Mouse (Mus musculus) embryonic facial prominence, embryonic 14.5 days (tissue): ENCODE results near the gene Clic5. TPM values are rescaled to one million over a fixed set of nuclear protein-coding genes. Genes with fewer than 3 reads are reported as not detected.

Experiments used
- ATAC-seq: fragments of 200-750 bp; cut with Nextera tagmentation; 2 replicates; pipeline ENCODE4 v1.8.0; 2017; ENCODE audit warnings: low read depth, moderate number of reproducible peaks, moderate TSS enrichment
- DNase-seq: peaks from one replicate; pipeline ENCODE4 v3.0.0-alpha.2; 2015; ENCODE audit warnings: low spot score
- H3K27ac ChIP-seq: fragments of 300-500 bp; sonication (generic); replicated peaks from 2 replicates; pipeline ENCODE4 v1.5.1; 2014; ENCODE audit warnings: low read depth, mild to moderate bottlenecking, low read length, moderate library complexity
- H3K27me3 ChIP-seq: fragments of 300-500 bp; sonication (generic); replicated peaks from 2 replicates; pipeline ENCODE4 v1.6.1; 2014; ENCODE audit warnings: low read length; ENCODE audit not compliant: control insufficient read depth, insufficient read depth
- H3K36me3 ChIP-seq: fragments of 300-500 bp; sonication (generic); 2 replicates; pipeline ENCODE4 v1.6.1; 2014; ENCODE audit warnings: low read length, mixed read lengths; ENCODE audit not compliant: control insufficient read depth, insufficient read depth
- H3K4me1 ChIP-seq: fragments of 300-500 bp; sonication (generic); 2 replicates; pipeline ENCODE4 v1.6.1; 2014; ENCODE audit warnings: antibody characterized with exemption, low read length; ENCODE audit not compliant: control insufficient read depth, insufficient read depth
- H3K4me2 ChIP-seq: fragments of 300-500 bp; sonication (generic); 2 replicates; pipeline ENCODE4 v1.6.1; 2014; ENCODE audit warnings: low read depth, mild to moderate bottlenecking, low read length, moderate library complexity, mixed read lengths
- H3K4me3 ChIP-seq: fragments of 300-500 bp; sonication (generic); 2 replicates; pipeline ENCODE4 v1.5.1; 2014; ENCODE audit warnings: low read depth, mild to moderate bottlenecking, low read length
- H3K9ac ChIP-seq: fragments of 300-500 bp; sonication (generic); 2 replicates; pipeline ENCODE4 v1.6.1; 2014; ENCODE audit warnings: low read depth, mild to moderate bottlenecking, low read length, moderate library complexity, mixed read lengths
- H3K9me3 ChIP-seq: fragments of 300-500 bp; sonication (generic); 2 replicates; pipeline ENCODE4 v1.6.1; 2016; ENCODE audit warnings: low read length; ENCODE audit not compliant: control insufficient read depth
- WGBS: fragments of 180-500 bp; shearing (Covaris S2); extraction: QIAGEN DNeasy Blood & Tissue Kit; methylation state at CpG from one replicate; pipeline ENCODE4 v1.1.7; 2014; 5-methylcytosine and 5-hydroxymethylcytosine counted together
- polyA plus RNA-seq: library from polyadenylated mRNA; unstranded; fragments of >200 nt; fragmentation: Nextera tagmentation; extraction: Ambion mirVana; gene quantifications from 2 replicates; pipeline ENCODE4 v1.2.1, GENCODE M21; 2014

Clic5 gene
- polyA plus RNA-seq, 1 experiment from 2014 or later, result 0.57 TPM

DNA sequence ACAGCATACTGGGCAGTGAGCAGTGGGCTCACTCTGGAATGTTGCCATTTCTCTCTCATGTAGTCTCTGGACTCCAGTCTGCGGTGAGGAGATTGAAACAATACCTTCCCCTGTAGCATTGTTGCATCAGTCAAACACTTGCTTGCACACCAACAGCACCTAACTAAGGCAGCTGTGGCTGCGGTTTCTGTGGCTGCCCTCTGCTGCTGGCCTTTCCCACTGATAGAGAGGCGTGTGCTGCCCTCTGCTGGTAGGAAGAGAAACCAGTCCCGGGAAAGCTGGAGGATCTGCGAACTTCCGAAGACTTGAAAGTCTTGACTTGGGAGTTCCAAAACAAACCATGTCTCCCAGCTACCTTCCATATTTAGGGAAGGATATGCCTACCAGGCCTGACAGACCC lies 68.2 kb downstream of the Clic5 start:
- no peak overlapping the region for H3K4me2 ChIP-seq
- no peak overlapping the region for H3K27ac ChIP-seq
- no peaks in the 10 kb centered on the region; the same call in 1 of the 2 replicates for H3K27me3 ChIP-seq
- no peaks in the 10 kb centered on the region for H3K36me3 ChIP-seq
- 4% methylated on average over 6 of the region's 6 CpGs for WGBS
- H3K9me3 ChIP-seq, result no peaks in the 10 kb centered on the region
- H3K4me3 ChIP-seq, result no peak overlapping the region
- peaks cover 17% of the 10 kb centered on the region for H3K4me1 ChIP-seq
- no peak overlapping the region for H3K9ac ChIP-seq
- ATAC-seq (peak; percentile 42; the same call in 1 of the 2 replicates), DNase-seq (peak; percentile 89)

DNA sequence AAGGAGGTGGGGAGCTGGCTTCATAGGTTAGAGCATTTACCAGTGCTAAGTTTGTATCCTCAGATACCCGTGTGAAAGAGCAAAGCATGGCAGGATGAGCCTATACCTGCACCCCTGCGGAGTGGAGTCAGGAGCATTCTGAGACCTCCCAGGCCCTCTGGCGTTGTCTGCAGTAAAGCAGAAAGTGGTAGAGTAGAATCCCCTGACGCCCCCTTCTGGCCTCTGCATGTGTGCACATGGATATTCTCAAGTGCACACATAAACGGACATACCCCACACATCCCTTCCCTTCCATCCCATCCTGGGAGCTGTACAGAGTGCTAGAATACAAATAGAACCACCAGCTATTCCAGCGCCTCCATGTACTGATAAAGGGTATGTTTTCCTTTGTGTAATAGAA lies 70.9 kb downstream of the Clic5 start:
- H3K4me2 ChIP-seq, result no peak overlapping the region
- no peaks in the 10 kb centered on the region for H3K36me3 ChIP-seq
- no peak for DNase-seq
- H3K27ac ChIP-seq, result no peak overlapping the region
- no peaks in the 10 kb centered on the region; the same call in 1 of the 2 replicates for H3K27me3 ChIP-seq
- 34% methylated on average over 6 of the region's 6 CpGs for WGBS
- ATAC-seq, result no peak
- H3K4me3 ChIP-seq, result no peak overlapping the region
- no peak overlapping the region for H3K9ac ChIP-seq
- no peaks in the 10 kb centered on the region for H3K9me3 ChIP-seq
- H3K4me1 ChIP-seq, result peaks cover 15% of the 10 kb centered on the region

DNA sequence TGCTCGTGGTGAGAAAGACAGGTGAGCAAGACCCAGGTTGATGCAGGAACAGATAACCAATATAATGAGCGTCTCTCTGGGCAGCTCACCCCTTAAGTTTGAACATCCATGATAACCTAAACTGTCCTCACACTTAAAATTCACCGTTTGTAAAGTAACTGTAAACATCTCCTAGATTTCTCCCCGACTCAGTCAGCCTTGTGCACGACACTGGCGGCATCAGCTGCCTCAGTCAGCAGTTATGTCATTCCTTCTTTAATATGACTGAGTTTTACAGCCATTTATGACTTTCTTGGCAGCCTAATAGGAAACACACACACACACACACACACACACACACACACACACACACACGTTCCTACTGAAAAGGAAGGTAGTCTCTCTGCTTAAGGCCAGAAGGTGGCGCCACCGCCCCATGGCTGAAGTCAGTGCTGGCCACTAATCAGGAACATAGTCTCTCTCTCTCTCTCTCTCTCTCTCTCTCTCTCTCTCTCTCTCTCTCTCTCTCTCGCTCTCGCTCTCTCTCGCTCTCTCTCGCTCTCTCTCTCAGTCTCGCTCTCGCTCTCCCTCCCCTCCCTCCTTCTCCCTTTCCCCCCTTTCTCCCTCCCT lies 73.3 kb downstream of the Clic5 start:
- WGBS, result 22% methylated on average over 11 of the region's 15 CpGs
- H3K4me1 ChIP-seq, result no peaks in the 10 kb centered on the region; the same call in 1 of the 2 replicates
- peak overlapping the region; percentile 12; the same call in 1 of the 2 replicates for H3K4me2 ChIP-seq
- no peaks in the 10 kb centered on the region for H3K27me3 ChIP-seq
- H3K36me3 ChIP-seq, result no peaks in the 10 kb centered on the region
- H3K4me3 ChIP-seq, result no peak overlapping the region
- ATAC-seq (peak; percentile 83), DNase-seq (peak; percentile 89)
- H3K9ac ChIP-seq, result no peak overlapping the region
- no peak overlapping the region for H3K27ac ChIP-seq
- H3K9me3 ChIP-seq, result no peaks in the 10 kb centered on the region

DNA sequence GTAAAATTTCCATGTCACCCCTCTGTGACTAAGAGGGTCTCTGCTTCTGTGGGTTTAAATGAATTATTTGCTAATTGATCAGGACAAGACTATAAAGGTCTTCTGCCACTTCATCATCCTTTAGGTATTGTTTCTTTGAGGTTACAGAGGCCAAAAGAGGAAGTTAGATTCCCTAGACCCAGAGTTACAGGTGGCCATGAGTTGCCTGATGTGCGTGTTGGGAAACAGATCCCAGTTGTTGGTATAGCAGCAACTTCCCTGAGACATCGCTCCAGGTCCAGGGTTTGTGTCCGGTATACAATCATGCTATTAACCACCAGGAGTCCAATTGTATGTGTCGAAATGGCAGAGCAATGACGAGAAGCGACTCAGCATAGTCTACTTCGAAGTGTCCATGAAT lies 81.7 kb downstream of the Clic5 start:
- no peak for ATAC-seq
- 89% methylated on average over 7 of the region's 7 CpGs for WGBS
- DNase-seq, result no peak
- Histone ChIP-seq H3K4me3 (no peak overlapping the region), H3K9ac (no peak overlapping the region), H3K9me3 (no peaks in the 10 kb centered on the region), H3K27me3 (no peaks in the 10 kb centered on the region; the same call in 1 of the 2 replicates), H3K4me2 (no peak overlapping the region), H3K27ac (no peak overlapping the region), H3K4me1 (no peaks in the 10 kb centered on the region), H3K36me3 (no peaks in the 10 kb centered on the region)

DNA sequence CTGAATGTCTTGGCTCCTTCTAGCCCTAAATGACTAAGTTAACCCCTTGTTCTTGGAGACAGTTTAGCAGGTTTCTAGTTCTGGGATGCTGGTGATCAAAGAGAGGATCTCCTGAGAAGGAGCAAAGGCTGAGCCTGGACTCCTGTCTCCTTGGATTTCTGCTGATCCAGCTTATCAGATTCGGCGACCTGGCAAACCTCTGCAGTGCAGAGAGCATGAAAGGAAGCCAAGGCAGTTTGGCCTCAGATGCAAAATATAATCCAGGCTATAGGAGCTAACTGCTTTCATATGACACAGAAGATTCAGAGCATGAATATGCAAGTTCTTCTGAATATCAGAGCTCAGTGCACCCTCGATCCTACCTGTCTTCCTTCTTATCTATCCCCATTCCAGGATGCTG lies 83.0 kb downstream of the Clic5 start:
- H3K36me3 ChIP-seq, result no peaks in the 10 kb centered on the region
- H3K4me2 ChIP-seq, result no peak overlapping the region
- ATAC-seq (no peak), DNase-seq (no peak)
- H3K27ac ChIP-seq, result no peak overlapping the region
- no peak overlapping the region for H3K4me3 ChIP-seq
- H3K9me3 ChIP-seq, result no peaks in the 10 kb centered on the region
- H3K4me1 ChIP-seq, result no peaks in the 10 kb centered on the region
- no peaks in the 10 kb centered on the region; the same call in 1 of the 2 replicates for H3K27me3 ChIP-seq
- 81% methylated on average over 3 of the region's 3 CpGs for WGBS
- H3K9ac ChIP-seq, result no peak overlapping the region

DNA sequence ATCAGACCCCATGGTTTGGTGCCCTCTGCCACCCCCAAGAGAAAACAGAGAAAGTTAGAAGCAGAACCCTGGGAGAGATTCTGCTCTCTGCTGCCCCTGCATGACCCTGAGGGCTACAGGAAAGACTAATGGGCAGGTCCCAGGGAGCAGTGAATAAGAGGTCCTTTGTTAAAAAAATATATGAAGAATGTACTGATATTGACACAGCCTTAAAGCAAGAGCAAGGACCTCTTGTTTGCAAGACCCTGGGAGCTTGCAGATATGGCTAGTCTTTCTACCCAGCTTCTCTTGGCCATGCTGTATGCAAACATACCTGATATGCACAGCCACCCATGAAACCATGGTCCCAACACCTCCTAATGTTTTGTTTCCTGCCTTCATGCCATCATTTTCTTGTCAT lies 86.4 kb downstream of the Clic5 start:
- ATAC-seq, result no peak
- Histone ChIP-seq H3K9ac (no peak overlapping the region), H3K27ac (no peak overlapping the region), H3K4me3 (no peak overlapping the region), H3K36me3 (no peaks in the 10 kb centered on the region), H3K27me3 (no peaks in the 10 kb centered on the region; the same call in 1 of the 2 replicates), H3K4me1 (no peaks in the 10 kb centered on the region), H3K9me3 (no peaks in the 10 kb centered on the region), H3K4me2 (no peak overlapping the region)
- no peak for DNase-seq

DNA sequence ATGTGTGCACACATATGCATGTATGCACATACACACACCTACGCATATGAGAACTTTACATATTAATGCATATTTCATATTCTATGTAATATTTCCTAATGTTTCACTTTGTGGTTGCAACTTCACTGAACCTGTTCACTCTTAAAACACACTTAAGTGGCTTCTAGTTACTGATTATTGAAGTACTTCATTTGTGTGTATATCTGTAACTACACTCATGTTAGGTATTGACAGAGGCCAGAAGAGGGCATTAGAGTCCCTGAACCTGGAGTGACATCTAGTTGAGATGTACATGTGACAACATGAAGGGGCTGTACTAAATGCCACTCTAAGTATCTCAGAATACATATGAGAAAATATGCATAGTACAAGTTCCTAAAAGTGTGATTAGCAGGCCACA lies 99.9 kb downstream of the Clic5 start:
- no peak overlapping the region for H3K4me3 ChIP-seq
- DNase-seq (no peak), ATAC-seq (no peak)
- no peaks in the 10 kb centered on the region for H3K4me1 ChIP-seq
- 95% methylated on average over 1 of the region's 1 CpGs for WGBS
- no peaks in the 10 kb centered on the region for H3K36me3 ChIP-seq
- no peak overlapping the region for H3K4me2 ChIP-seq
- no peaks in the 10 kb centered on the region for H3K9me3 ChIP-seq
- no peak overlapping the region for H3K9ac ChIP-seq
- no peak overlapping the region for H3K27ac ChIP-seq
- no peaks in the 10 kb centered on the region for H3K27me3 ChIP-seq

DNA sequence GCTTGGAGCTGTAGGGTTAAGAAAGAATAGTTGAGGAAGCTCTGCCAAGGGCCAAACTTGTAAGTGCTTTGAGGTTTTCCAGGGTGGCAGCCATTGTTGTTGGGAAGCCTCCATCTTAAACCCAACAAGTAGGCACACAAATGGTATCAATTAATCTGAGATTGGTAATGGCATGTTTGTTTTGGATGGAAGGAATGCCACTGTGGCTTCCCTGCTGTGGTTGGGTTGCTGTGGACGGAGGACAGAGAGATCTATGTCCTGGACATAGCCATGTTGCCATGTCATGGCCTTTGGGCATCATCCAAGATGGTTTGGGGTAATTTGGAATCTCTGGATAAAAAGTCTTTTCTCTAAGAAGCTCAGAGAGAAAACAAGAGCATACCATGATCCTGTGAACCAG lies 108.8 kb downstream of the Clic5 start:
- 62% methylated on average over 1 of the region's 1 CpGs for WGBS
- Histone ChIP-seq H3K9ac (no peak overlapping the region), H3K4me1 (peaks cover 16% of the 10 kb centered on the region), H3K27me3 (no peaks in the 10 kb centered on the region), H3K4me2 (no peak overlapping the region), H3K9me3 (no peaks in the 10 kb centered on the region), H3K27ac (no peak overlapping the region), H3K36me3 (no peaks in the 10 kb centered on the region), H3K4me3 (no peak overlapping the region)
- DNase-seq (peak; percentile 27), ATAC-seq (no peak)

DNA sequence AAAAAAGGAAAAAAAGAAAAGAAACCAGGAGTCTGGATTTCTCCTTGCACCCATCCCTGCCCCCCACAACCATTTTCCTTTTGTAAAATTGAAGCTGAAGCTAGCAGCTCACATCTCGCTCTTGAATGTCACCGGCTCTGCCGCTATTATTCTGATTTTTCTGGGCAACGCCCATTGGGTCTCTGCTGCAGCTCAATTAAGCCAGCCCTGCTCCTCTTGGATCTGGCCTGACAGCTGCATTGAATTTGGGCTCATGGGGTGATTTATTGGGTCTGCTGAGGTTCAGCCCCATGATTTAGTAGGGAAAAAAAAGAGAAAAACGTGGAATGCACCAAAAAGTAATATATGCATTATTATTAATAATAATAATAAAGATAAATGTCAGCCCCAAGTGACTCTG lies 111.9 kb downstream of the Clic5 start:
- ATAC-seq (0 out of 2 replicates have a peak, but pooled peaks have one; percentile 47), DNase-seq (peak; percentile 74)
- 0 out of 2 replicates have a peak overlapping the region, but pooled peaks have one; percentile 13 for H3K4me2 ChIP-seq
- H3K9me3 ChIP-seq, result no peaks in the 10 kb centered on the region
- peak overlapping the region; percentile 30 for H3K27ac ChIP-seq
- peaks cover 16% of the 10 kb centered on the region for H3K4me1 ChIP-seq
- H3K9ac ChIP-seq, result no peak overlapping the region
- H3K27me3 ChIP-seq, result no peaks in the 10 kb centered on the region
- H3K36me3 ChIP-seq, result no peaks in the 10 kb centered on the region
- H3K4me3 ChIP-seq, result no peak overlapping the region
- 22% methylated on average over 5 of the region's 5 CpGs for WGBS
